In genomic region chr3:51091478-51091877, GRCm38 (mm10) we compare ENCODE assay signal across 19 mouse cellular contexts.
DNase-seq lines count a peak whose midpoint lies in the region; ATAC-seq and TF ChIP-seq lines count a peak whose summit lies in the region.
"Had no signal": no experiment of that assay in that cellular context is flagged by ENCODE, and none has a peak within 500 bp of the region (broad histone marks: within the 10 kb centered on the region; RNA-seq: fewer than 3 reads in every experiment).

No protein-coding gene starts in this region.

- TF ChIP-seq POLR2A in kidney, adult 2 months (IDR thresholded peaks at IDR 0.05; ENCODE audit: low read depth, low read length), result no peak

- no peak overlapping the region for H3K4me3 ChIP-seq in forebrain, embryonic 11.5 days (ENCODE audit: low read depth, low read length)
- no peak overlapping the region for H3K4me3 ChIP-seq in forebrain, embryonic 14.5 days (ENCODE audit: low read depth, low read length)
- H3K4me3 ChIP-seq in kidney, adult 2 months (ENCODE audit: insufficient read depth, low read depth, low read length), result no peak overlapping the region
- H3K4me3 ChIP-seq in C2C12 (ENCODE audit: insufficient read depth, poor library complexity, severe bottlenecking), result no peak overlapping the region
- no peak overlapping the region for H3K4me3 ChIP-seq in stomach, postnatal 0 days (ENCODE audit: low read depth, low read length)
- H3K4me3 ChIP-seq: embryonic facial prominence, embryonic 13.5 days; heart, embryonic 13.5 days; lung, embryonic 15.5 days had no signal

- no peaks in the 10 kb centered on the region for H3K79me3 ChIP-seq in C2C12 (ENCODE audit: low read depth)

- peak; percentile 16 for DNase-seq in forebrain, embryonic 11.5 days (ENCODE audit: low spot score)
- no peak for DNase-seq in forebrain, embryonic 14.5 days (ENCODE audit: low spot score)
- DNase-seq in kidney, postnatal 14 days, result peak; percentile 27
- DNase-seq in kidney, adult 2 months, result no peak
- peak; percentile 23 to 36 for DNase-seq in adrenal gland, postnatal 36 days
- no peak for DNase-seq in stomach, postnatal 0 days (ENCODE audit: low spot score)
- DNase-seq in left cerebral cortex, postnatal 36 days (ENCODE audit: low spot score in 2 of 2), result no peak
- DNase-seq: cerebellum, adult 9-11 months; forebrain, postnatal 0 days; heart, postnatal 36 days; kidney, adult 9 months; right cerebral cortex, adult 18-20 months had no signal

- TF ChIP-seq CTCF in kidney, adult 2 months (conservative IDR thresholded peaks at IDR 0.05; ENCODE audit: insufficient read depth, insufficient read length, low read depth, low read length), result no peak
- TF ChIP-seq CTCF in C2C12 (IDR thresholded peaks at IDR 0.05; ENCODE audit: control insufficient read depth, insufficient read depth, insufficient read length), result no peak
- TF ChIP-seq CTCF in stomach, postnatal 0 days (IDR thresholded peaks at IDR 0.05; ENCODE audit: low read depth), result no peak

- no peaks in the 10 kb centered on the region for H3K9me3 ChIP-seq in forebrain, embryonic 11.5 days (ENCODE audit: control insufficient read depth, low read length)
- no peaks in the 10 kb centered on the region for H3K9me3 ChIP-seq in forebrain, embryonic 14.5 days (replicated peaks; ENCODE audit: control insufficient read depth, low read length)
- no peaks in the 10 kb centered on the region for H3K9me3 ChIP-seq in stomach, postnatal 0 days (ENCODE audit: control insufficient read depth, low read length)
- H3K9me3 ChIP-seq: embryonic facial prominence, embryonic 13.5 days; heart, embryonic 13.5 days; lung, embryonic 15.5 days had no signal

- H3K36me3 ChIP-seq in forebrain, embryonic 11.5 days (ENCODE audit: control insufficient read depth, insufficient read depth, low read length), result no peaks in the 10 kb centered on the region
- H3K36me3 ChIP-seq in forebrain, embryonic 14.5 days (ENCODE audit: control insufficient read depth, insufficient read depth, low read length), result no peaks in the 10 kb centered on the region
- H3K36me3 ChIP-seq in kidney, adult 2 months (ENCODE audit: control insufficient read depth, insufficient read depth, low read length), result no peaks in the 10 kb centered on the region
- no peaks in the 10 kb centered on the region for H3K36me3 ChIP-seq in C2C12 (ENCODE audit: control insufficient read depth, insufficient read depth)
- H3K36me3 ChIP-seq in stomach, postnatal 0 days (ENCODE audit: control insufficient read depth, insufficient read depth, low read length), result no peaks in the 10 kb centered on the region
- H3K36me3 ChIP-seq: embryonic facial prominence, embryonic 13.5 days; heart, embryonic 13.5 days; lung, embryonic 15.5 days had no signal

- H3K27ac ChIP-seq in forebrain, embryonic 11.5 days (ENCODE audit: low read depth, low read length), result no peak overlapping the region
- H3K27ac ChIP-seq in forebrain, embryonic 14.5 days (ENCODE audit: low read depth, low read length), result no peak overlapping the region
- H3K27ac ChIP-seq in kidney, adult 2 months (ENCODE audit: insufficient read depth, low read depth, low read length), result no peak overlapping the region
- no peak overlapping the region for H3K27ac ChIP-seq in stomach, postnatal 0 days (replicated peaks)
- H3K27ac ChIP-seq: embryonic facial prominence, embryonic 13.5 days; heart, embryonic 13.5 days; hindbrain, embryonic 14.5 days; liver, embryonic 14.5 days; lung, embryonic 15.5 days had no signal

- intact Hi-C loops in left cerebral cortex, postnatal 36 days (cut with DNase I), result loop anchor here (5.0 kb wide), 1 partner anchor 109 kb away; no protein-coding TSS in a partner anchor

- H3K27me3 ChIP-seq in forebrain, embryonic 11.5 days (ENCODE audit: control insufficient read depth, insufficient read depth, low read length), result no peaks in the 10 kb centered on the region
- 0 out of 2 replicates have a peak, but pooled peaks cover 4% of the 10 kb centered on the region for H3K27me3 ChIP-seq in forebrain, embryonic 14.5 days (replicated peaks; ENCODE audit: control insufficient read depth, insufficient read depth, low read length)
- no peaks in the 10 kb centered on the region for H3K27me3 ChIP-seq in kidney, adult 2 months (replicated peaks; ENCODE audit: control insufficient read depth, insufficient read depth, low read length)
- no peaks in the 10 kb centered on the region for H3K27me3 ChIP-seq in C2C12 (ENCODE audit: control insufficient read depth, insufficient read depth, insufficient read length)
- no peaks in the 10 kb centered on the region for H3K27me3 ChIP-seq in stomach, postnatal 0 days (ENCODE audit: control insufficient read depth, insufficient read depth, low read length)
- H3K27me3 ChIP-seq: embryonic facial prominence, embryonic 13.5 days; heart, embryonic 13.5 days; lung, embryonic 15.5 days had no signal

- H3K79me2 ChIP-seq in C2C12 (ENCODE audit: control insufficient read depth, insufficient read depth), result no peaks in the 10 kb centered on the region

- no peak overlapping the region for H3K4me2 ChIP-seq in forebrain, embryonic 11.5 days (ENCODE audit: low read depth, low read length, severe bottlenecking)
- H3K4me2 ChIP-seq in forebrain, embryonic 14.5 days (ENCODE audit: low read length), result no peak overlapping the region
- H3K4me2 ChIP-seq in stomach, postnatal 0 days (replicated peaks; ENCODE audit: low read depth), result no peak overlapping the region
- H3K4me2 ChIP-seq: embryonic facial prominence, embryonic 13.5 days; heart, embryonic 13.5 days; hindbrain, embryonic 14.5 days; lung, embryonic 15.5 days; midbrain, embryonic 11.5 days had no signal

- TF ChIP-seq EP300 in stomach, postnatal 0 days (optimal IDR thresholded peaks at IDR 0.05), result no peak

- 87% methylated on average over 4 of the region's 4 CpGs for WGBS in forebrain, embryonic 11.5 days
- WGBS in forebrain, embryonic 14.5 days, result 84% methylated on average over 4 of the region's 4 CpGs
- 63% methylated on average over 4 of the region's 4 CpGs for WGBS in kidney, adult 2 months
- 59% methylated on average over 4 of the region's 4 CpGs for WGBS in stomach, postnatal 0 days

- ATAC-seq in forebrain, embryonic 11.5 days (replicated peaks; ENCODE audit: low FRiP score), result no peak
- ATAC-seq in forebrain, embryonic 14.5 days, result no peak
- ATAC-seq in stomach, postnatal 0 days (ENCODE audit: low FRiP score, low TSS enrichment), result no peak
- ATAC-seq: forebrain, postnatal 0 days had no signal

- H3K9ac ChIP-seq in forebrain, embryonic 11.5 days (ENCODE audit: low read length), result no peak overlapping the region
- no peak overlapping the region for H3K9ac ChIP-seq in forebrain, embryonic 14.5 days (ENCODE audit: low read length)
- no peak overlapping the region for H3K9ac ChIP-seq in stomach, postnatal 0 days (ENCODE audit: low read length)
- H3K9ac ChIP-seq: embryonic facial prominence, embryonic 13.5 days; forebrain, postnatal 0 days; heart, embryonic 13.5 days; hindbrain, embryonic 14.5 days; liver, embryonic 14.5 days; lung, embryonic 15.5 days had no signal

- H3K4me1 ChIP-seq in forebrain, embryonic 11.5 days (replicated peaks; ENCODE audit: control insufficient read depth, insufficient read depth, low read length), result peaks cover 8% of the 10 kb centered on the region
- peaks cover 31% of the 10 kb centered on the region for H3K4me1 ChIP-seq in forebrain, embryonic 14.5 days (ENCODE audit: control insufficient read depth, insufficient read depth, low read length)
- no peaks in the 10 kb centered on the region for H3K4me1 ChIP-seq in kidney, adult 2 months (ENCODE audit: control insufficient read depth, insufficient read depth, low read length)
- no peaks in the 10 kb centered on the region for H3K4me1 ChIP-seq in stomach, postnatal 0 days (replicated peaks; ENCODE audit: control insufficient read depth, insufficient read depth)

- H3ac ChIP-seq in C2C12 (ENCODE audit: control insufficient read depth, insufficient read length, low read depth), result no peak overlapping the region

TF ChIP-seq in C2C12, 6 proteins besides CTCF, POLR2A, EP300 and RAD21:
- TF ChIP-seq CEBPB (IDR thresholded peaks at IDR 0.05; ENCODE audit: low read depth) (peak; percentile 94), USF1 (IDR thresholded peaks at IDR 0.05; ENCODE audit: low read depth) (no peak), MAX (IDR thresholded peaks at IDR 0.05) (no peak), MYOD1 (IDR thresholded peaks at IDR 0.05; ENCODE audit: control insufficient read depth, insufficient read length, low read depth) (peak; percentile 34), FOSL1 (IDR thresholded peaks at IDR 0.05; ENCODE audit: insufficient read depth, low read length, poor library complexity, severe bottlenecking) (no peak), MYOG (IDR thresholded peaks at IDR 0.05; ENCODE audit: control insufficient read depth, extremely low read depth, insufficient read length) (no peak)

Comparison
In these comparisons a context has a peak if more than half of its experiments do, and no peak if none do; other contexts are left out.
1. DNase-seq: peak in forebrain, embryonic 11.5 days (single experiment), kidney, postnatal 14 days (single experiment) and adrenal gland, postnatal 36 days (2 of 2); none in forebrain, embryonic 14.5 days (single experiment), kidney, adult 2 months (single experiment), stomach, postnatal 0 days (single experiment) and left cerebral cortex, postnatal 36 days (0 of 2).